ENCODE assay signal across 8 mouse cellular contexts in the genomic region with DNA sequence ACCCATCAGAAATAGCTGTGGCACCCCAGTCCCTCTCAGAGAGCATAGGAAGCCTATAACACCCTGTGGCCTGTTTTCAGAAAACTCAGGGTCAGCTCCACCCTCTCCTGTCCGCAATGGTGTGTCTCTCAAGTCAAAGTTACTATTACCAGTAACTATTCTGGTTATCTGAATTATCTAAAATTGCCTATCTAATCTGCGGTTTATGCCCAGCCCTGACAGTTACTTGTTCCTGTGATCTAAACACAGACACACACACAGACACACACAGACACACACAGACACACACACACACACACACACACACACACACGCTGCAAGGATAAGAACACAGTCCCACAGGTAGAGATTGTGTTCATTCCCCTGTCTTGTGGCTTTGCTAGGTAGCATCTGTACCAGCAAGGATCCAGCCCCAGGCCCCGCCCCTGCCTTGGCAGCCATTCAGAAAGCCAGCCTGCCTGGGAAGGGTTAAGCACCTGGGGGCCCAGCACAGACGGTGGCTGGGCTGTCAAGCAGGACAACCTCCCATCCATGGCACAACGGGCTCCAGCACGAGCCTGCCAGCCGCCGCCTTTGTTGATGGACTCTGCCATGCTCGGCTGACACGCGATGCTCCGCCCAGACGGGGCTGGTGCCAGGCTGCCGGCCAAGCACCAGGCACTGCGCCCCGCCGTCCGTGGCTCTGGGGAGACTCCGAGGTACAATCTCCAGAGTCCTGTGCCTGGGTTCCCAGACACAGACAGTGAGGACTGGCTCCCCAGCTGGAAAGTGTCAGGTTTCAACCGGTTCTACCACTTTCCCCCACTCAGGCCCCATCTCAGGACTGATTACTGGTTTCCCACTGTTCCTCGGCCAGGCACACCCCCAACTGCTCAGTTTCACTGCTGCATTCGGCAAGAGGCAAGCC. TPM values are rescaled to one million over a fixed set of nuclear protein-coding genes. Genes with fewer than 3 reads are reported as not detected.
DNase-seq lines count a peak whose midpoint lies in the region; ATAC-seq and TF ChIP-seq lines count a peak whose summit lies in the region.

No protein-coding gene starts in this region.

- no peaks in the 10 kb centered on the region for H3K36me3 ChIP-seq in forebrain, postnatal 0 days (ENCODE audit: insufficient read depth)
- 0 out of 2 replicates have a peak, but pooled peaks cover 12% of the 10 kb centered on the region for H3K36me3 ChIP-seq in hindbrain, embryonic 10.5 days

- 10% methylated on average over 23 of the region's 23 CpGs for WGBS in forebrain, postnatal 0 days
- 9% methylated on average over 23 of the region's 23 CpGs for WGBS in hindbrain, embryonic 10.5 days

- no peak for TF ChIP-seq CTCF in forebrain, postnatal 0 days (IDR thresholded peaks at IDR 0.05; ENCODE audit: low read depth)

- DNase-seq in NIH3T3 (ENCODE audit: low read depth), result peak; percentile 94
- DNase-seq in cerebellum, adult 8-10 months, result peak; percentile 84
- peak; percentile 73 for DNase-seq in forebrain, postnatal 0 days
- DNase-seq in hindbrain, embryonic 10.5 days (ENCODE audit: low spot score), result peak; percentile 75
- DNase-seq in layer of hippocampus, adult 9-11 months, result peak; percentile 83
- peak; percentile 89 for DNase-seq in lung, postnatal 10 days
- peak; percentile 50 for DNase-seq in retina, embryonic 14.5 days (ENCODE audit: low spot score)
- peak; percentile 71 for DNase-seq in urinary bladder, postnatal 25 days (ENCODE audit: low spot score)

- no peaks in the 10 kb centered on the region for H3K9me3 ChIP-seq in forebrain, postnatal 0 days (ENCODE audit: low read length)
- H3K9me3 ChIP-seq in hindbrain, embryonic 10.5 days, result no peaks in the 10 kb centered on the region

- peak overlapping the region; percentile 28 for H3K4me3 ChIP-seq in forebrain, postnatal 0 days (ENCODE audit: low read depth, low read length)
- H3K4me3 ChIP-seq in hindbrain, embryonic 10.5 days, result peak overlapping the region; percentile 43

- ATAC-seq in forebrain, postnatal 0 days, result peak; percentile 65

- H3K4me1 ChIP-seq in forebrain, postnatal 0 days (ENCODE audit: insufficient read depth), result no peaks in the 10 kb centered on the region
- H3K4me1 ChIP-seq in hindbrain, embryonic 10.5 days (replicated peaks), result peaks cover 90% of the 10 kb centered on the region

- H3K4me2 ChIP-seq in forebrain, postnatal 0 days (ENCODE audit: low read depth), result peak overlapping the region; percentile 59

- peaks cover 12% of the 10 kb centered on the region; the same call in 1 of the 2 replicates for H3K27me3 ChIP-seq in forebrain, postnatal 0 days (ENCODE audit: insufficient read depth, low read length)
- peaks cover 18% of the 10 kb centered on the region for H3K27me3 ChIP-seq in hindbrain, embryonic 10.5 days (ENCODE audit: insufficient read depth, poor library complexity, severe bottlenecking)

- no peak overlapping the region for H3K27ac ChIP-seq in forebrain, postnatal 0 days (ENCODE audit: low read depth, low read length)
- peak overlapping the region; percentile 87 for H3K27ac ChIP-seq in hindbrain, embryonic 10.5 days

- H3K9ac ChIP-seq in forebrain, postnatal 0 days, result peak overlapping the region; percentile 49

RNA-seq across cellular contexts. Expression of a gene that starts 5.3 kb away (rescaled TPM):
- 5.3 and 6.6 TPM in 2 replicates for total RNA-seq in forebrain, postnatal 0 days (2014; rRNA removed)
- polyA plus RNA-seq in forebrain, postnatal 0 days (2015; fragmentation: Nextera tagmentation; extraction: Ambion mirVana), result 1.2 and 1.3 TPM in 2 replicates
- 4.8 and 4.9 TPM in 2 replicates for polyA plus RNA-seq in hindbrain, embryonic 10.5 days (2016; fragmentation: Nextera tagmentation; extraction: Ambion mirVana)

RNA-seq across cellular contexts. Expression of a gene that starts 53.9 kb away (rescaled TPM):
- 10.1 and 11.9 TPM in 2 replicates for total RNA-seq in forebrain, postnatal 0 days (2014; rRNA removed)
- polyA plus RNA-seq in forebrain, postnatal 0 days (2015; fragmentation: Nextera tagmentation; extraction: Ambion mirVana), result 6.5 and 7.2 TPM in 2 replicates
- polyA plus RNA-seq in hindbrain, embryonic 10.5 days (2016; fragmentation: Nextera tagmentation; extraction: Ambion mirVana), result 98.9 and 137 TPM in 2 replicates

Comparison
In these comparisons a context has a peak if more than half of its experiments do, and no peak if none do; other contexts are left out.
1. RNA of a gene that starts 53.9 kb away (polyA plus RNA-seq): 98.9 to 137 TPM in hindbrain, embryonic 10.5 days; 6.5 to 7.2 TPM in forebrain, postnatal 0 days; every median in the first group is over 10 times any median in the second.
2. Peak in every context shown above with its lines, with median percentiles within 50 percentile points of each other: DNase-seq.